Mouse (Mus musculus) Patski (cell line): ENCODE data around the gene Sirt3. TPM values are rescaled to one million over a fixed set of nuclear protein-coding genes. Genes with fewer than 3 reads are reported as not detected.

Experiments
- ATAC-seq: fragments of 100-300 bp; one replicate; pipeline ENCODE4 v1.8.0; 2021
- CTCF ChIA-PET: fragments of 350-600 bp; sonication (Branson Sonifier 250); formaldehyde crosslinking; loops from one replicate; lab custom pipeline; 2022; ENCODE audit warnings: inconsistent platforms; lab: Charles Lee
- POLR2A ChIA-PET: fragments of 350-600 bp; sonication (Branson Sonifier 250); formaldehyde crosslinking; loops from one replicate; lab custom pipeline; 2022; ENCODE audit warnings: antibody characterized with exemption, inconsistent platforms; lab: Charles Lee
- DNase-seq: peaks from one replicate; pipeline ENCODE4 v3.0.0-alpha.2; 2011; ENCODE audit warnings: low read depth, low spot score
- H3K27me3 ChIP-seq: fragments of 371-371 bp; one replicate; pipeline ENCODE4 v1.5.1; 2021
- CTCF ChIP-seq: fragments of 100-300 bp; IDR thresholded peaks from one replicate; pipeline ENCODE4 v1.5.1; 2021
- in situ Hi-C: fragments of 300-500 bp; cut with MboI; formaldehyde crosslinking; loops from 3 replicates; pipeline ENCODE4 v1.11.1; 2018; ENCODE audit warnings: low pct_unique_long_range_greater_than_20kb, mixed read lengths
- polyA plus RNA-seq: library from polyadenylated mRNA; unstranded; gene quantifications from one replicate; pipeline ENCODE4 v1.2.3, GENCODE M21; 2021

The Sirt3 gene
- polyA plus RNA-seq, 1 experiment from 2014 or later: 48.3 TPM

- no peak for DNase-seq
- in situ Hi-C loops: no loop called here
- POLR2A ChIA-PET: no interaction called here
- ATAC-seq: no peak
- TF ChIP-seq CTCF: no peak
- CTCF ChIA-PET: no interaction called here
- no peaks in the 10 kb centered on the region for H3K27me3 ChIP-seq
Observed at GRCm38 (mm10) chr7:140855181-140855580, 26.9 kb downstream of the Sirt3 start.

- DNase-seq: no peak
- ChIA-PET CTCF (interaction anchor here (2.5 kb wide), 1 partner anchor 10 kb away, joined by 6 read pairs; the partner anchor contains the start of gene Scgb1c1), POLR2A (no interaction called here)
- H3K27me3 ChIP-seq: no peaks in the 10 kb centered on the region
- in situ Hi-C loops: no loop called here
- no peak for TF ChIP-seq CTCF
- no peak for ATAC-seq
Observed at GRCm38 (mm10) chr7:140854483-140854882, 27.6 kb downstream of the Sirt3 start.

GRCm38 (mm10) chr7:140853386-140853785 is 28.7 kb downstream of the Sirt3 start:
- in situ Hi-C loops: no loop called here
- POLR2A ChIA-PET: no interaction called here
- no peak for ATAC-seq

GRCm38 (mm10) chr7:140851916-140852315 is 30.2 kb downstream of the Sirt3 start:
- ChIA-PET POLR2A (interaction anchor here (0.7 to 0.8 kb wide), 2 partner anchors 41 to 701 kb away, joined by 3 to 6 read pairs; no protein-coding TSS in a partner anchor), CTCF (interaction anchor here (1.4 kb wide), 1 partner anchor 11 kb away, joined by 4 read pairs; no protein-coding TSS in a partner anchor)
- no peaks in the 10 kb centered on the region for H3K27me3 ChIP-seq
- in situ Hi-C loops: no loop called here
- ATAC-seq: no peak
- no peak for DNase-seq
- TF ChIP-seq CTCF: no peak

More at GRCm38 (mm10) chr7:140853386-140853785, 28.7 kb downstream of the Sirt3 start:
- no peaks in the 10 kb centered on the region for H3K27me3 ChIP-seq
- no peak for DNase-seq
- CTCF ChIA-PET: interaction anchor here (2.5 kb wide), 1 partner anchor 8 kb away, joined by 6 read pairs; the partner anchor contains the start of gene Scgb1c1
- no peak for TF ChIP-seq CTCF

- no peak for TF ChIP-seq CTCF
- H3K27me3 ChIP-seq: no peaks in the 10 kb centered on the region
- ChIA-PET CTCF (interaction anchor here (1.1 to 1.9 kb wide), 4 partner anchors 55 to 160 kb away, joined by 3 to 6 read pairs (median 4); no protein-coding TSS in a partner anchor), POLR2A (interaction anchor here (1.3 to 1.4 kb wide), 2 partner anchors 9 to 34 kb away, joined by 4 to 6 read pairs; partner anchors contain the start of genes Bet1l and Ric8a)
- DNase-seq (no peak), ATAC-seq (no peak)
- in situ Hi-C loops: loop anchor here (10.0 kb wide), 1 partner anchor 326 kb away; the partner anchor contains the start of gene Rnh1
Observed at GRCm38 (mm10) chr7:140848591-140848990, 33.5 kb downstream of the Sirt3 start.

DNA sequence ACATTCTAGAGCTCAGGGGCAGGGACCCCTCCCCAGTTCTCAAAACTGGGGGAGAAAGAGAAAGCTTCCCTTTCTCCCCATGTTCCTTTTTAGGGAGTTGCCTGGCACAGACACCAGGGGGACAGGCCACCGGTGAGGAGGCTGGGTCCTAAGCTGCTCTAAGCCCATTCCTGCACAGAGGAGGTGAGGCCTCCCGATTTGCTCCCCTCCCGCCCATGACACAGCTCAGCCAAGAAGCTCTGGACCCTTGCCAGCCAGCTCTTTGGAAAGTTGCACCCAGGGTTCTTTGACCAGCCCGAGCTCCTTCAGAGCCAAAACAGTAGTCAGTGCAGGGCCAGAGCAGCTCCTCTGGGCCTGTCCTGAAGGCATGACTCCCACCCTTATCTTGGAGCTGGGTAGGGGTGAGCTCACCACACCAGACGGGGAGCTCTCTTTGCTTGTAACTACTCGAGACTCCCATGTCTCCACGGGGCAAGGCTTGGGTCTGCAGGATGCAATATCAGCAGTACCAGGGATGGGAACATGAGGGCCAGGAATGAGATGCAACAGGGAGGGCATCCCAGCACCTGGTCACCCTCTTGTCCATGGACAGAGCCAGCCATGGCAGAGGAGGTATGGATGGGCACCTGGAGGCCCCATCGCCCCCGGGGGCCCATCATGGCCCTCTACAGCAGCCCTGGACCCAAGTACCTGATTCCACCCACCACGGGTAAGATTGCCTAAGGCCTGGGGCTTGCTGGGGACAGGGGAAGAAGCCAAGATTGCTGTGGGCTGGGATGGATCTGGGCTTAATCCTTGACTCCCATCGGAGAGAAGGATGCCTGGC is 34.1 kb downstream of the Sirt3 start, which contains the start of gene Odf3:
Gene Odf3, plus strand, starts transcription at position 51 of the 826 bp plus-strand sequence.
- in situ Hi-C loops: loop anchor here (10.0 kb wide), 1 partner anchor 327 kb away; the partner anchor contains the start of gene Rnh1
- ChIA-PET CTCF (interaction anchor here (1.1 to 1.9 kb wide), 4 partner anchors 56 to 161 kb away, joined by 3 to 6 read pairs (median 4); no protein-coding TSS in a partner anchor), POLR2A (interaction anchor here (1.3 to 1.4 kb wide), 2 partner anchors 9 to 35 kb away, joined by 4 to 6 read pairs; partner anchors contain the start of genes Bet1l and Ric8a)
- H3K27me3 ChIP-seq: no peaks in the 10 kb centered on the region
- no peak for DNase-seq
- no peak for TF ChIP-seq CTCF
- no peak for ATAC-seq

DNA sequence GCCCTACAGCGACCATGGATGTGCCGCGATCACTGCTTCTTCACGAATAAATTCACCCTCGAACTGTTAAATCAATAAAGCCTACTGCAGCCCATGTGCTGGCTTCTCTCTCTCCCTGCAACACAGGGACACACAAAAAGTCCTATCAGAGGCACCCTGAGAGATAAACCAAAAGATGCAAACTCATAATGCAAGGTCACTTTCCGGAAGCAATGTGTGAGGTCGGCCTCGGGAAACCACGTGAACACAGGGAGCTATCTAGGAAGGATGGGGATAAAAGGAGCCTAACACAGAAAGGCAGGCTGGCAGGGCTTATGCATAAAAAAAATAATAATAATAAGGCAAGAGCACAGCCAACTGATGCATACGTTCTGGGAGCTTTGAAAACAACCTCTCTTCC is 35.4 kb downstream of the Sirt3 start:
- in situ Hi-C loops: loop anchor here (10.0 kb wide), 1 partner anchor 328 kb away; the partner anchor contains the start of gene Rnh1
- CTCF ChIA-PET: interaction anchor here (1.9 kb wide), 1 partner anchor 162 kb away, joined by 5 read pairs; no protein-coding TSS in a partner anchor
- DNase-seq (no peak), ATAC-seq (no peak)
- no peak for TF ChIP-seq CTCF
- no peaks in the 10 kb centered on the region for H3K27me3 ChIP-seq
- POLR2A ChIA-PET: no interaction called here

DNA sequence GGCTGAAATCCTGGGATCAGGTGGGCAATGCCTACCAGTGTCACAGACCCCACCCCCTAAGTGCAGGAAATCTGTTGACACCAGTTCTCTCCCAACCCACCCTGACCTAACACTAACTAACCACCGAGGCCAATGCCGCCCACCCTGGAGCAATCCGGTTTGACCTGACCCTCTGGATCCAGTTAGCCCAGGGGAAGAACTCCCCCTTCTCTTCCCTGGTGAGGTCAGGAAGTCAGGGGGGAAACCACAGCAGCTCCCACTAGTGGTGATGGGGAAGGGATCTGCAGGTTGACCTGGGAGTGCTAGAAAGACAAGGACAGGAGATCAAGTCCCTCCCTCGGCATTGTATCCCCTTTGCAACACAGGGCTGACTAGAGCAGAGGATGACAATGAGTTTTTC is 36.4 kb downstream of the Sirt3 start:
- no peak for TF ChIP-seq CTCF
- ATAC-seq (no peak), DNase-seq (no peak)
- H3K27me3 ChIP-seq: no peaks in the 10 kb centered on the region
- ChIA-PET POLR2A (no interaction called here), CTCF (interaction anchor here (1.7 to 2.0 kb wide), 3 partner anchors 8 to 114 kb away, joined by 6 to 7 read pairs (median 7); no protein-coding TSS in a partner anchor)
- in situ Hi-C loops: loop anchor here (10.0 kb wide), 1 partner anchor 329 kb away; the partner anchor contains the start of gene Rnh1

DNA sequence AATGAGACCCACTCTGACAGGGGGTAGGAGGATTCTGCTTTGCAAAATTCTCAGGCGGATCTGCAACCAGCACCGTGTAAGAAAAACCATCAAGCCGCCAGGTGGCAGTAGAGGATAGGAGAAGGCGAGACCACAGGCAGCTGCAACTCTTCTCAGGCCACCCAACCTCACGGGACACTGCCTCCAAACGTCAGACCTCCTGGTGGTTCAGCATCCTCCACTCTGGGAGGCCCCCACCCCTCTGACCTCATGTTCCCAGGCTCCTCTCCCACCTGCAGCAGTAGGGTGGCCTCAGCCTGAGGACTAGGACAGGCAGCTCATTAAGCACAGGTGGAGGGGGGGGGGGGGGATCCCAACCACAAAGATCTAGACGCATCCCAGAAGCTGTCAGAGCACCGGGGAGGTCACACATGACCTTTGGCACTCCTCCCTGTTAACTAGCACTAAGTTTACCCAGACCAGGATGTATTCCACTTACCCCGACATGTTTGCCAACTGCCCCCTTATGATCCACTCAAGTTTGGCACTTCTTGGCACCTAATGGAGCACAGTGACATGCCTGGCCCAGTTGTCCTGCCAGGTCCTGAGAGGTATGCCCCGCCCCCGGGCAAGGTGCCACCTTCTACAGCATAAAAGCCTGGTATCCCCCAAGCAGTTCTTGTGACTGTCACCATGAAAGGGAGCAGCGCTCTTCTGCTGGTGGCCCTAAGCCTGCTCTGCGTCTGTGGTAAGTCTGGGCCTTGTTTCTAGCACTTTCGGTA is 37.0 kb downstream of the Sirt3 start, which contains the start of gene Scgb1c1:
Gene Scgb1c1, plus strand, starts transcription at position 643 of the 761 bp plus-strand sequence.
- POLR2A ChIA-PET: no interaction called here
- in situ Hi-C loops: loop anchor here (5.0 to 10.0 kb wide), 3 partner anchors 57 to 330 kb away; partner anchors contain the start of genes Cox8b and Rnh1
- CTCF ChIA-PET: interaction anchor here (0.8 to 2.0 kb wide), 6 partner anchors 9 to 114 kb away, joined by 3 to 9 read pairs (median 6); no protein-coding TSS in a partner anchor
- no peak for DNase-seq
- TF ChIP-seq CTCF: no peak
- peak; percentile 73 for ATAC-seq
- no peaks in the 10 kb centered on the region for H3K27me3 ChIP-seq
